Mouse (Mus musculus): ENCODE data around the gene Cacna1s. TPM values are rescaled to one million over a fixed set of nuclear protein-coding genes. Genes with fewer than 3 reads are reported as not detected.
A peak's percentile ranks its signal among the peaks of the same experiment; 100 is the strongest.

Gene Cacna1s
- total RNA-seq, 2 experiments from 2014 or later = 6.0 to 9.7 TPM

DNA sequence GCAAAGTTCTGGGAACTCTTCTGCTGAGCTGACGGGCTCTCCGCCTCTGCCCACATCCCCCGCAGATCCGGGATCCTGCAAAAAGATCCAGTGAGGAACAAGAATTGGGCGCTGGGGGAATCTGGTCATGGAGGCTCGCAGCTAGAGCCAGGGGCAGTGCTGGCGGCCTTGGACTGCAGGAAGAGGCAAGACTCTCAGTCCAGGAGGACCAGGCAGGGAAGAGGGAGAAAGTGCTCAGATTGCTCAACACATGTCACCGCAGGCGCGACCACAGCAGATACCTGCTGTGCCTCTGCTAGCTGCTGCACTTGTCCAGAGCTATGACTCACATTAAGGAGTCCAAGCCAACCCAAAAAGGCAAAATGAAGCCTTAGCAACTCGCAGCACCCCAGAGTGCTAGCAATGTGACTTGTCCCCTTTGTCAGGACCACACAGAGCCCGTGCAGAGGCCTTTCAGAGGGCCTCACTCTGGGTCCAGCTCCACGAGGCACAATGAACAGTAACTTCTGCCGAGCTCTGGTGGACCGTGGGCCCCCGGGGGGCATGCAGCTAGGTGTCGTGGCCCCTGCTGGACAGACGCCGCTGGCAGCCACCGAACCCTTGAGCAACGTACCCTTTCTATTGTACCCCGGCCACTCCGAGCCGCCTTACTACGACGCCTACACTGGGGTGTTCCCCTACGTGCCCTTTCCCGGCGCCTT, 2.1 kb upstream of the Cacna1s start, which contains the start of gene Ascl5:
Gene Ascl5 (plus strand): TSS at position 493 of the 701 bp plus-strand sequence.
- DNase-seq (ENCODE audit: low spot score in 2 of 2) = no peak

DNA sequence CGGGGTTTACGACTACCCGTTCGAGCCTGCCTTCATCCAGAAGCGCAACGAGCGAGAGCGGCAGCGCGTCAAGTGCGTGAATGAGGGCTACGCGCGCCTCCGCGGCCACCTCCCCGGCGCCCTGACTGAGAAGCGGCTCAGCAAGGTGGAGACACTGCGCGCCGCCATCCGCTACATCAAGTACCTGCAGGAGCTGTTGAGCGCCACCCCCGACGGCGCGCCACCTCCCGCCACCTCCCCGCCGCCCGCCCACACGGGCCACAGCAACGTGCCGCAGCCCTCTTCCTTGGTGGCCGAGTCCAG, 1.6 kb upstream of the Cacna1s start:
- no peak for DNase-seq (ENCODE audit: low spot score in 2 of 2)

- DNase-seq (ENCODE audit: low spot score in 2 of 2) = peak; percentile 19 to 46
Measured at GRCm38 (mm10) chr1:136051465-136051864, 1.1 kb upstream of the Cacna1s start.

- no peak for DNase-seq (ENCODE audit: low spot score in 2 of 2)
Measured at GRCm38 (mm10) chr1:136055771-136056170, 3.2 kb downstream of the Cacna1s start.

DNA sequence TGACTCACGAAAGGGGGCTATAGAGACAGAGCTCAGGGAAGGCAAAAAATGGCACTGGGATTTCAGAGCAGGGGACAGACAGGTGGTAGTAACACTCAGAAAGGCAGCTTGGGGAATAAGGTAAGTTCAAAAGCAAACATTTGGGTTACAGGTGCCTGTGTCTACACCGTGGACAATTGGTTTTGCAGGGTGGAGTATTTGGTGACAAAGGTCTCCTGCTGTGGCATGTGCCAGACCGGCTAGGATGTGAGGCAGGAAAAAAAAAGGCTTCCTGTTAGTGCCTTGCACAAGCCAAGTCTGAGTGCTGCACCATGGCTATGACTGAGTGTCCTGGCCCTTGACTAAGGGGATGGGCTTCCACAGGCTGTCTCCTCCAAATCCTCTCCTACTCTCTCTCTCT, 6.0 kb downstream of the Cacna1s start:
- no peak for DNase-seq (ENCODE audit: low spot score in 2 of 2)

GRCm38 (mm10) chr1:136061041-136061789, 8.7 kb downstream of the Cacna1s start:
- DNase-seq (ENCODE audit: low spot score in 2 of 2) = peak in 1 of 2 experiments; percentile 44

DNA sequence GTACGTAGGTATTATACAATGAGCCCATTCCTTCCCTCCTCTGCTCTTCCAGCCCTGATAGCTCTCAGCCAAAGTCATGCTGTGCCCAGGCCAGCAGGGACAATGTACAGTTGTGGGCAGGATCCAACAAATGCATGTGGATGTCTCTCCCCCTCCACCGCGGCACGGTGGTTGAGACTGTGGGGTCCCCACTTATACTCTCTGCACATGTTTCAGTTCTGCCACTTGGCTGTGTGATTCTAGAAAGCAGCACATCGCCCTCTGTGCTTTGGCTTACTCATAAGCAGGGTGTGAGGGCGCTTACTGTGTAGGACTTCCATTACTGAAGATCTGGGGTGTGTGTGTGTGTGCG, 9.2 kb downstream of the Cacna1s start:
- no peak for DNase-seq (ENCODE audit: low spot score in 2 of 2)

DNA sequence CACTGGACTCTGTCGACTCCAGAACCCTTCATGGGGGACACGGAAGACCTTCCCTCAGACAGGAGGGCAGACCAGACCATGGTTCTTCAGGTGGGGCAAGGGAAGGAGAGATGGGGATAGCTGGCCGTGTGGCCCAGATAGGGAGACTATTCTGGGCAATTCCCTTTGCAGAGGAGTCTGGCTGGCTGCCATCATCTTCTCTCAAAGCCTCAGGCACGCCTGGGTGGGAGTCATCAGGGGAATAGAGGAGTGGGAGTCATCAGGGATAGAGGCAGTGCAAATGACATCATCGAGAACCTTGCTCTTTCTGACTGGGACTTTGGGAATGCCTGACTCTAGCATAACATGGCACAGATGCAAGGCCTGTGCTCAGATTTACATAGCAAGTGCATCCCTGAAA, 11.4 kb downstream of the Cacna1s start:
- no peak for DNase-seq (ENCODE audit: low spot score in 2 of 2)

GRCm38 (mm10) chr1:136066621-136067020, 14.1 kb downstream of the Cacna1s start:
- DNase-seq (ENCODE audit: low spot score in 2 of 2) = no peak

- no peak for DNase-seq (ENCODE audit: low spot score in 2 of 2)
Measured at GRCm38 (mm10) chr1:136067579-136067978, 15.0 kb downstream of the Cacna1s start.

DNA sequence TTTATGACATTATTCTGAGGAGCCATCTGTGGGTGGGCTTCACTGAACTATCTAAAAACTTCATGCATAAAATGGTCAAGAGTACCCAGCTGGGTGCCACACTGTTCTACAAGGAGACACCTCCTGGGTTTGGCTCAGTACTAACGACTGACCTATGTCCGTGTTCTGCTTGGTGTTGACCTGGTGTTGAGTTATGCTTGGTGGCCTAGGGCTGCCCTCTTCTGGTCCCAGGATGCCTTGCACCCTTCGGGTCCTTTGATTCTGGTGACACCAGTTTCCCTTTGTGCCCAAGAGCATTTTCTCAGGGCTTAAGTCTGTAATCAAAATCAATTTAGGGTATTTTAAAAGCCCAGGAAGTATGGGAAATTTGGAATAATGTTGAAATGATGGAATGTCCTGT, 23.5 kb downstream of the Cacna1s start:
- no peak for DNase-seq (ENCODE audit: low spot score in 2 of 2)

DNA sequence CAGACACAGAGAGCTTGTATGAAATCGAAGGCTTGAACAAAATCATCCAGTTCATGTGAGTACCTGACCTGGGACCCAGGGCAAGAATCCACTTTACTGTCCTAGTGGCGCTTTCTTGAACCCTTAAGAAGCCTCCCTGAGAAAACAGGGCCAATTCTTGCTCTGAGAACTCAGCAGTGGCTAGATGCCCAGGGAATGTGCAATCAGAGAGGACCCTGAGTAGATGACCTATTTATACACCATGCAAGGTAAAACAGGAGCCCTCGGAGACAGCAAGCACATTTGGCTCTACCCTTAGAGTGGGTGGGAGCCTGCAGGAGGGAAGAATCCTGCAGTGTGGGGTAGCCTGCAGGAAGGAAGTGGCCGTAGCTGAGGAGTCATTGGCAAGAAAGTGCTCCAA, 25.1 kb downstream of the Cacna1s start:
- DNase-seq (ENCODE audit: low spot score in 2 of 2) = no peak

GRCm38 (mm10) chr1:136081161-136081560, 28.6 kb downstream of the Cacna1s start:
- no peak for DNase-seq (ENCODE audit: low spot score in 2 of 2)

- DNase-seq (ENCODE audit: low spot score in 2 of 2) = no peak
Measured at GRCm38 (mm10) chr1:136085988-136086685, 33.6 kb downstream of the Cacna1s start.

- DNase-seq (ENCODE audit: low spot score in 2 of 2) = no peak
Measured at GRCm38 (mm10) chr1:136089368-136090165, 37.0 kb downstream of the Cacna1s start.

DNA sequence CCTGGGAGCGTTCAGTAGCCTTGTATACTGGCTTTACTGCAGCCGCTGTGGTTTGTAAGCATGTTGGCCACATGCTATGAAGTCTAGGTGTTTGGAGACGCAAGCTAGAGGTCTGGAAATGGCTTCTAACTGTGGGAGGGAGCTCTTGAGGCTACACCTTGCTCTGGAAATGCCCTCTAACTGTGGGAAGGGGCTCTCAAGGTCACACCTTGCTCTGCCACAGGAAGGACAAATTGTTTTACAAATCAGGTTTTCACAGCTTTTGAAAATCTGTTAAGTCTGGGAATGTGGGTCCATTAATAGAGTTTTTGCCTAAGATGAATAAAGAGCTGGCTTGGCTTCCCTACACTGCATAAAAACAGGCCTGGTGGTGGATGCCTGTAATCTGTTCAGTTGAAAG, 41.2 kb downstream of the Cacna1s start:
- no peak for DNase-seq (ENCODE audit: low spot score in 2 of 2)

- no peak for DNase-seq (ENCODE audit: low spot score in 2 of 2)
Measured at GRCm38 (mm10) chr1:136094807-136095206, 42.3 kb downstream of the Cacna1s start.

GRCm38 (mm10) chr1:136102094-136102493, 49.5 kb downstream of the Cacna1s start:
- no peak for DNase-seq (ENCODE audit: low spot score in 2 of 2)

DNA sequence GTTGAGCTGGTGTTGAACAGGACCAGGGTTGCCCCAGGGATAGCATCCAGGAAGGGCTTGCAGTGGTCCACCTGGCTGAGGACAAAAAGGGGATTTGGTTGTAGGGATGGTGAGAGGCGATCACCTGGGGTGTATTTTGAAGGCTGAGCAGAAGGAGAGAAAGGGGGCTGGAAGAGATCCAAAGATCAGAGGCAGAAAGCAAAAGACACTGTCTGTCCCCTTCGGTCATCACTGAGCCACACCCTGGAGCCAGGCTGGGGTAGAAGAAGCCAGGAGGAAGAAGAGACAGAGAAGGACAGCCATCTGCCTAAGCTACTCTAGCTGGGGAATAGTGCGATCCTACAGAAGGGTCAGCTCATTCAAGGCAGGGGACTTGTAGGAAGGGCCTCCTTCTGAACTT, 50.0 kb downstream of the Cacna1s start:
- DNase-seq (ENCODE audit: low spot score in 2 of 2) = no peak

GRCm38 (mm10) chr1:136102981-136103380, 50.4 kb downstream of the Cacna1s start:
- DNase-seq (ENCODE audit: low spot score in 2 of 2) = no peak

DNA sequence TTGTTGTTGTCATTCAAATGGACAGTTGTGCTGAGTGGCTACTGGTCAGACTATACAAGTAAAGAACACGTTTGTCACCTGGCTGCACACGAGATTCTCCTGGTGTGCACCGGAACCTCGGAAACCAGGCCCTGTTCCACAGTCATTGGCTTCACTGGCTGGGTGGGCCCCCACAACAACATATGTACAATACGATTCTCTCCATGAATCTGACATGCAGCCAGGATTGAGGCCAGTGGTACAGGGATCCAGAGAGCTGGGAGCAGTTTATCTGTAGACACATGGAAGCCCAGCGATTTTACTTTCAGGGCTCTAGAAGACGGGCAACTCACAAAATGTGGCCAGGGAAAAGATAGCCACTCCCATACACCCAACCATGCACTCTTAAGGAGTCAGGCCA, 51.1 kb downstream of the Cacna1s start:
- DNase-seq (ENCODE audit: low spot score in 2 of 2) = no peak

- DNase-seq (ENCODE audit: low spot score in 2 of 2) = no peak
Measured at GRCm38 (mm10) chr1:136104741-136105140, 52.2 kb downstream of the Cacna1s start.

Measured in adrenal gland, postnatal 4 days (tissue).